Mouse (Mus musculus): ENCODE data around the gene Gcgr. TPM values are rescaled to one million over a fixed set of nuclear protein-coding genes. Genes with fewer than 3 reads are reported as not detected.

The Gcgr gene
- polyA plus RNA-seq, 1 experiment = 0.13 TPM

DNA sequence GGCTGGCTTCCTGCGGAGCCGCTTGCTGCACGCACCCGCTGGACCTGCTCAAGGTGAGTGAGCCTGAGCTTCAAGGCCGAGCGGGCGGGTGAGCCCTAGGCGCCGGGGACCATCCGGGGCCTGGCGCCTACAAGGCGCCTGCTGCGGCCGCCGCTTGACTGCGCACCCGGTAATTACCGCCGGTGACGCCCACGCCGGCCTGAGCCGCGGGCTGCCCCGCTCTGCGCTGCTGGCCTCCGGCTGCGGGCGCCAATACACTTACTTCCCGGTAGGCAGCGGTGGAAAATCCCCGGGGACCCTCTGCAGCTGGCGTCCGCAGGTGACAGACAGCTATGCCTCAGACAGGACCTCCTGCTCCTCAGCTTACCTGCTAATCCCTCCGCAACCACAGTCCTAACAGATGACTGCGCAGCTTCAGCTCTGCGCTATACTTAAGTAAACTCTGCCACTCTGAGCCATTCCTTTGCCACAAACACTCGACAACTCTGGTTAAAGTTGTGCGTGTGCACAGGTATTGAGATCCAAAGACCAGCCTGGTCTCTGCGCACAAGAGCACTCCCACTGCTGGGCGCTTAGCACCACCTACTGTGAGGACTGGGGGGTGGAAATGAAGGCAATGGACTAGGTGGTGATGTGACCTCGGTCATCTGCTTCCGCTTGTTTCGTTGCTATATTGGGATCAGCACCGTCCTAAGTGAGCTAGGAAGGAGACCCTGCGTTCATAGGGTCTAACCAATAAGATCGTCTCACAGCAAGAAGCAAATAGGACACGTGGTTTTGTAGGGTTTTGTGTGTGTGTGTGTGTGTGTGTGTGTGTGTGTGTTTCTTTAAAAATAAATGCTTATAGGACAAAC lies 38.2 kb upstream of the Gcgr start:
- Histone ChIP-seq H3K4me1 (ENCODE audit: control insufficient read depth, insufficient read depth, low read length) (peaks cover 3% of the 10 kb centered on the region), H3K27ac (ENCODE audit: insufficient read depth, low read length) (no peak overlapping the region), H3K4me3 (ENCODE audit: insufficient read depth, low read length) (peak overlapping the region; percentile 48)
- TF ChIP-seq CTCF (IDR thresholded peaks at IDR 0.05; ENCODE audit: extremely low read depth, insufficient read depth, low read length) (no peak), POLR2A (IDR thresholded peaks at IDR 0.05; ENCODE audit: extremely low read depth, insufficient read depth, low read length) (no peak)

DNA sequence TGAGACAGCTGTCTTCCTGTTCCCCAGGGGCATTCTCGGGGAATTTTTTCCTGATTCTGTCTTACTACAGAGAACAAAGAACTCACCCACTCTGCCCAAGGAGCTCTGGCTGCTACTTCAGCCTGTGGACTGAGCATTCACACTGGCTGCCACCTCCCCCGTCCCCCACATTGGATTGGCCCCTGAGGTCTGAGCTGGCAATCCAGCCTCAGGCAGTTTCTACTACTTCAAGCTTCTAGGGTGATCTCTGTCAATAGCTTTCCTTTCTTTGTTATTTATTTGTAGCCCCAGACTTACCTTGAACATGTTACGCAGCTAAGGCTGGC lies 37.7 kb upstream of the Gcgr start:
- Histone ChIP-seq H3K4me1 (ENCODE audit: control insufficient read depth, insufficient read depth, low read length) (peaks cover 3% of the 10 kb centered on the region), H3K27ac (ENCODE audit: insufficient read depth, low read length) (no peak overlapping the region), H3K4me3 (ENCODE audit: insufficient read depth, low read length) (peak overlapping the region; percentile 48; the same call in 1 of the 2 replicates)
- no peak for TF ChIP-seq CTCF (IDR thresholded peaks at IDR 0.05; ENCODE audit: extremely low read depth, insufficient read depth, low read length)
- TF ChIP-seq POLR2A (IDR thresholded peaks at IDR 0.05; ENCODE audit: extremely low read depth, insufficient read depth, low read length) = no peak

DNA sequence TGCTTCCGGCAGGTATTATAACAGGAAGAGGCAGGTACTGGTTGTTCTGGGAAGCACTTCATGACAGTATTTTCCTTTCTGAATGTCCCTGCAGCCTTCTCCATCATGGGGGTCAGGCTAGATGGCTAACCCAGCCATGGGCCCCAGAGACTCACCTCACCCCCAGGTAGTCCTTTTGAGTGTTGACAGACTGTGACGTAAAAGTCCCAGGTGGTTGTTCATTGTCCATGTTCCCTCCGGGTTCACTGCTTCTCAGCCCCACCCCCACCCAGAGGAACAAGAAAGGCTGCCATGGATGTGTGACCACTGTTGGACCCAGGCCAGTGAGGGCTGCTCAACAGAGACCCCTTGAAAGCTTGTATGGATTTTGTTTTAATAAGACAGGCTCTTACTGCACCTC lies 37.1 kb upstream of the Gcgr start:
- no peak for TF ChIP-seq CTCF (IDR thresholded peaks at IDR 0.05; ENCODE audit: extremely low read depth, insufficient read depth, low read length)
- TF ChIP-seq POLR2A (IDR thresholded peaks at IDR 0.05; ENCODE audit: extremely low read depth, insufficient read depth, low read length) = no peak
- H3K4me3 ChIP-seq (ENCODE audit: insufficient read depth, low read length) = no peak overlapping the region
- peaks cover 3% of the 10 kb centered on the region for H3K4me1 ChIP-seq (ENCODE audit: control insufficient read depth, insufficient read depth, low read length)
- H3K27ac ChIP-seq (ENCODE audit: insufficient read depth, low read length) = no peak overlapping the region

DNA sequence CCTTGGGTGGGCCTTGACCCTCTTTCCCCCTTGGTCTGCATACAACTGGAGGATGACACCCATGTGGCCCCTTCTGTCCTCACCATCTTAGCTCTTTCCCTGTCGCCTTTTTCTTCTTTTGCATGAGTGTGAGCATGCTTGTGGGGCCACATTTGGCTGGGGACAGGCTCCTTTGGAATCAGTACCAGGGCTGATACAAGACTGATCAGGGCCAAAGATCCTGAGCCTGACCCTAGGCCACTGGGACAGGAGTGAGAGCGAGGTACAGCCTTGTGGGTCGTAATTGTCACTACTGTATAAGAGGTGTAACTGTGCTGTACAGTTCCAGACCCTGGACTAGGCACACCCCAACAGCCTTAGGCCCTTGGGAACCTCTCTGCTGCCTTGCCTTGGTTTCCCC lies 36.6 kb upstream of the Gcgr start:
- H3K27ac ChIP-seq (ENCODE audit: insufficient read depth, low read length) = no peak overlapping the region
- no peak for TF ChIP-seq CTCF (IDR thresholded peaks at IDR 0.05; ENCODE audit: extremely low read depth, insufficient read depth, low read length)
- TF ChIP-seq POLR2A (IDR thresholded peaks at IDR 0.05; ENCODE audit: extremely low read depth, insufficient read depth, low read length) = no peak
- no peak overlapping the region for H3K4me3 ChIP-seq (ENCODE audit: insufficient read depth, low read length)
- H3K4me1 ChIP-seq (ENCODE audit: control insufficient read depth, insufficient read depth, low read length) = peaks cover 3% of the 10 kb centered on the region

DNA sequence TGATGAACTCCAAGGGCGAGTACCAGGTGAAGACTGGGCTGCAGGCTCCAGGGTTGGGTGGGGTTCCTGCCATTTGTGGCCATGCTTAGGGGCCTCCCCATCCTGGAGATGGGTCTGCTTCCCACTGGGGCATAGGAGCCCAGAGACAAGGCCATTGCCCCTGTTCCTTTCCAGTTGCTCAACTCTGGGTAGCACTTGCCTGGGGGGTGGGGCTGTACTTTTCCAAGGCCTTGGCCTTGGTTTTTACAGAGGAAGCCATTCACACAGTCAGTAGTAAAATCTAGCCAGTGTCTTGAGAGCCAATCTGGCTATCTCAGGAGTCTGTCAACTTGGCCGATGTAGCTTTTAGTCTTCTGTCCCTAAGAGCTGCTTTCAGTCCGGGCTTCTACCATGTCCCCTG lies 33.1 kb upstream of the Gcgr start:
- Histone ChIP-seq H3K27ac (ENCODE audit: insufficient read depth, low read length) (no peak overlapping the region), H3K4me1 (ENCODE audit: control insufficient read depth, insufficient read depth, low read length) (peaks cover 1% of the 10 kb centered on the region), H3K4me3 (ENCODE audit: insufficient read depth, low read length) (no peak overlapping the region)
- TF ChIP-seq POLR2A (IDR thresholded peaks at IDR 0.05; ENCODE audit: extremely low read depth, insufficient read depth, low read length) (no peak), CTCF (IDR thresholded peaks at IDR 0.05; ENCODE audit: extremely low read depth, insufficient read depth, low read length) (no peak)

DNA sequence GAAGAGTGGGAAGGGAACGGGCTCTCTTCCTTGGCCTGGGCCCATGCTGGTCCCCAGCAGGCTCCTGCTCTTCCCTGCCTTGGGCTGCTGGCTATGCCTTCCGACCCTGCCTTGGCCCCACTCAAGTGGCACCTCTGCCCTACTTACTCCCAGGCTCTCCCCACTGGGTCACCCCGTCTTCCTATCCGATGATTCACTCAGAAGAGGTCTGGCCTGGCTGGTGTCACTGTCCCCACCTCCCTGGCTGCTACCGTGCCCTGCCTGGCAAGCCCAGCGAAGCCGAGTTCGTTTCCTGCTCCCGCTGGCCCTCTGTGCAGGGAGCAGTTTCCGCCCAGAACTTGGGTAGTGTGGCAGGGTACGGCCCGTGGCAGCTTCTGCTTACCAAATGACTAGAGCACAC lies 32.3 kb upstream of the Gcgr start:
- Histone ChIP-seq H3K4me3 (ENCODE audit: insufficient read depth, low read length) (no peak overlapping the region), H3K4me1 (ENCODE audit: control insufficient read depth, insufficient read depth, low read length) (no peaks in the 10 kb centered on the region), H3K27ac (ENCODE audit: insufficient read depth, low read length) (no peak overlapping the region)
- TF ChIP-seq CTCF (IDR thresholded peaks at IDR 0.05; ENCODE audit: extremely low read depth, insufficient read depth, low read length) (no peak), POLR2A (IDR thresholded peaks at IDR 0.05; ENCODE audit: extremely low read depth, insufficient read depth, low read length) (no peak)

DNA sequence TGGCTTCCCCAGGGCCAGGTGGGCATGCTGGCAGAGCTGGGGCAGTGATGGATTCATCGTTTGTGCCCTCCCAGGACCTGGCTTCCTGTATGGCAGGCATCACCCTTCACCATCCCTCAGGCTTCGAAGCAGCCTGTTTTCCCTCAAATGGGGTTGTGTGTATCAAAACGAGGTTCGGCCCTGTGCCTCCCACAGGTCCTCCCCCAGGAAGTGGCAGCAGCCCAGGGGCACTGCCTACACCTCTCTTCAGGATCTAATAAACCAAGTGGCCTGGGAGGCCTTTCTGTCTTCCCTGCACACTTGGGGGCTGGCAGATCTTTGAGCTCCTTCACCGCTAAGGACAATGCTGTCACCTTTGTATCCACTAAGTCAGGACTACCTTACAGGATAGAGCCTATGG lies 31.6 kb upstream of the Gcgr start:
- Histone ChIP-seq H3K4me1 (ENCODE audit: control insufficient read depth, insufficient read depth, low read length) (no peaks in the 10 kb centered on the region), H3K27ac (ENCODE audit: insufficient read depth, low read length) (no peak overlapping the region)
- TF ChIP-seq POLR2A (IDR thresholded peaks at IDR 0.05; ENCODE audit: extremely low read depth, insufficient read depth, low read length) (no peak), CTCF (IDR thresholded peaks at IDR 0.05; ENCODE audit: extremely low read depth, insufficient read depth, low read length) (no peak)

DNA sequence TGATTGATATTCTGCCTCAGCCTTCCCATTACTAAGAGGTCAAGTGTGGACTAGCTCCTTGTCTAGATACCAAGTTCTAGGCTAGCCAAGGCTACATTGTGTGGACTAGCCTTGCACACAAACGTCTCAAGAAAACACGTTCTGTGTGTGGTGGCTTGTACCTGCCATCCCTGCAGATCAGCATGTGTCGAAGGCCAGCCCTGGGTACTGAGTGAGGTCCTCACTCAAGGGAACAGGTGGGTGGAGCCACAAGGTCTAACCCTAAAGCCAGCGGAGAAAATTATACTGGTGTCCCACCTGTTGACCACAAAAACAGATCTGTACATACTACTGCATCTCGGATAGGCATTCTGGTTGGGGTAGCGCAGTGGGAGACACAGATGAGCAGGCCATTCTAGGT lies 30.6 kb upstream of the Gcgr start:
- no peaks in the 10 kb centered on the region for H3K4me1 ChIP-seq (ENCODE audit: control insufficient read depth, insufficient read depth, low read length)
- H3K4me3 ChIP-seq (ENCODE audit: insufficient read depth, low read length) = no peak overlapping the region
- TF ChIP-seq POLR2A (IDR thresholded peaks at IDR 0.05; ENCODE audit: extremely low read depth, insufficient read depth, low read length) = no peak
- no peak for TF ChIP-seq CTCF (IDR thresholded peaks at IDR 0.05; ENCODE audit: extremely low read depth, insufficient read depth, low read length)
- H3K27ac ChIP-seq (ENCODE audit: insufficient read depth, low read length) = no peak overlapping the region

More for the DNA sequence above, 31.6 kb upstream of the Gcgr start:
- H3K4me3 ChIP-seq (ENCODE audit: insufficient read depth, low read length) = no peak overlapping the region

DNA sequence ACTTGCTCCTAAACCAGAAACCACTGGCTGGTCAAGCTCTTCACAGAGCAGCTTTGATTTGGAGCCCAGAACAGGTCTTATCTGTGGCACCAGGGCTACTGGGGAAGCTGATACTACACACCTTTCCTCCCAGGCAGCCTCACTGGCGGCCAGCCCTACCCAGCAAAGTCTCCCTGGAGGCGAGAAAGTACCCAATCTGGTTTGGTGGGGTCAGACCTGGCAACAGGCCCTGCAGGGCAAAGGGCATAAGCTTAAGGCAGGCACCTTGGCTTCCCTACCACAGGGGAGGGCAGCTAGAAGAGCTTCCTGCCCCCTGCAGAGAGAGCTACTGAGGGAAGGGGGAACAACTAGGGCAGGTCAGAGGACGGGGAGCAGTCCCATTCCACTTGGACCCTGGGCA lies 30.1 kb upstream of the Gcgr start:
- TF ChIP-seq CTCF (IDR thresholded peaks at IDR 0.05; ENCODE audit: extremely low read depth, insufficient read depth, low read length) (no peak), POLR2A (IDR thresholded peaks at IDR 0.05; ENCODE audit: extremely low read depth, insufficient read depth, low read length) (no peak)
- Histone ChIP-seq H3K27ac (ENCODE audit: insufficient read depth, low read length) (no peak overlapping the region), H3K4me3 (ENCODE audit: insufficient read depth, low read length) (no peak overlapping the region), H3K4me1 (ENCODE audit: control insufficient read depth, insufficient read depth, low read length) (no peaks in the 10 kb centered on the region)

DNA sequence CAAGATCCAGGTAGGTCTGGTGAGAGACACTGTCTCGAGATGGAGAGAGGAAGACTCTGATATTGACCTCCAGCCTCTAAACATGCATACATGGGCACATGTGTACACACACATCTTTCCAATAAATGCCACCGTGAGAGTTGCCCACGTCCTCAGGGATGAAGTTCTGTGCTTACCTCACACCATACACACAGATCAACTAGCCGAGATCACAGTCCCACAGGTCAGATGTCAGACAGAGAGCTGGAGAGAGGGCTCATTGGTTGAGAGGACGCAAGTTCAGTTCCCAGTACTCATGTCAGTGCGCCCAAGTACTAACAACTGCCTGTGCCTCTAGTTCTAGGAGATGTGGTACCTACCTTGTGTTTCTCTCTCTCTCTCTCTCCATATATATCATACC lies 29.5 kb upstream of the Gcgr start:
- Histone ChIP-seq H3K27ac (ENCODE audit: insufficient read depth, low read length) (no peak overlapping the region), H3K4me3 (ENCODE audit: insufficient read depth, low read length) (no peak overlapping the region), H3K4me1 (ENCODE audit: control insufficient read depth, insufficient read depth, low read length) (no peaks in the 10 kb centered on the region)
- TF ChIP-seq CTCF (IDR thresholded peaks at IDR 0.05; ENCODE audit: extremely low read depth, insufficient read depth, low read length) = no peak
- no peak for TF ChIP-seq POLR2A (IDR thresholded peaks at IDR 0.05; ENCODE audit: extremely low read depth, insufficient read depth, low read length)
